Mouse (Mus musculus) forebrain, embryonic 14.5 days (tissue): ENCODE measurements around the gene Siah3. TPM values are rescaled to one million over a fixed set of nuclear protein-coding genes. Genes with fewer than 3 reads are reported as not detected.
"Not testable (repeated sequence)": the region's sequence is repeated elsewhere in the genome, so short reads cannot be mapped to it uniquely, and the experiment has no call there.

Experiments
- ATAC-seq: fragments of 200-750 bp; cut with Nextera tagmentation; 2 replicates; pipeline ENCODE4 v1.8.0; 2017; ENCODE audit warnings: mild to moderate bottlenecking, moderate library complexity
- DNase-seq: peaks from one replicate; pipeline ENCODE4 v3.0.0-alpha.2; 2015; ENCODE audit warnings: low spot score
- H3K27ac ChIP-seq: fragments of 300-500 bp; sonication (generic); 2 replicates; pipeline ENCODE4 v1.5.1; 2014; ENCODE audit warnings: low read depth, mild to moderate bottlenecking, control low read depth, low read length, moderate library complexity
- H3K27me3 ChIP-seq: fragments of 300-500 bp; sonication (generic); replicated peaks from 2 replicates; pipeline ENCODE4 v1.6.1; 2014; ENCODE audit warnings: low read length, control low read depth, mixed read lengths; ENCODE audit not compliant: control insufficient read depth, insufficient read depth
- H3K36me3 ChIP-seq: fragments of 300-500 bp; sonication (generic); 2 replicates; pipeline ENCODE4 v1.6.1; 2014; ENCODE audit warnings: low read length, control low read depth; ENCODE audit not compliant: control insufficient read depth, insufficient read depth
- H3K4me1 ChIP-seq: fragments of 300-500 bp; sonication (generic); 2 replicates; pipeline ENCODE4 v1.6.1; 2014; ENCODE audit warnings: antibody characterized with exemption, low read length, control low read depth; ENCODE audit not compliant: control insufficient read depth, insufficient read depth
- H3K4me2 ChIP-seq: fragments of 300-500 bp; sonication (generic); 2 replicates; pipeline ENCODE4 v1.6.1; 2014; ENCODE audit warnings: mild to moderate bottlenecking, control low read depth, low read length
- H3K4me3 ChIP-seq: fragments of 300-500 bp; sonication (generic); 2 replicates; pipeline ENCODE4 v1.5.1; 2014; ENCODE audit warnings: low read depth, low read length, control low read depth
- H3K9ac ChIP-seq: fragments of 300-500 bp; sonication (generic); 2 replicates; pipeline ENCODE4 v1.6.1; 2014; ENCODE audit warnings: mild to moderate bottlenecking, low read length, control low read depth, moderate library complexity
- H3K9me3 ChIP-seq: fragments of 300-500 bp; sonication (generic); replicated peaks from 2 replicates; pipeline ENCODE4 v1.6.1; 2016; ENCODE audit warnings: low read length, control low read depth, mixed read lengths; ENCODE audit not compliant: control insufficient read depth
- WGBS: fragments of 180-500 bp; shearing (Covaris S2); extraction: QIAGEN DNeasy Blood & Tissue Kit; methylation state at CpG from one replicate; pipeline ENCODE4 v1.1.7; 2014; 5-methylcytosine and 5-hydroxymethylcytosine counted together
- polyA plus RNA-seq: library from polyadenylated mRNA; unstranded; fragments of >200 nt; fragmentation: Nextera tagmentation; extraction: Ambion mirVana; gene quantifications from 2 replicates; pipeline ENCODE4 v1.2.1, GENCODE M21; 2014

Gene Siah3
- polyA plus RNA-seq, 1 experiment from 2014 or later: 7.0 TPM

DNA sequence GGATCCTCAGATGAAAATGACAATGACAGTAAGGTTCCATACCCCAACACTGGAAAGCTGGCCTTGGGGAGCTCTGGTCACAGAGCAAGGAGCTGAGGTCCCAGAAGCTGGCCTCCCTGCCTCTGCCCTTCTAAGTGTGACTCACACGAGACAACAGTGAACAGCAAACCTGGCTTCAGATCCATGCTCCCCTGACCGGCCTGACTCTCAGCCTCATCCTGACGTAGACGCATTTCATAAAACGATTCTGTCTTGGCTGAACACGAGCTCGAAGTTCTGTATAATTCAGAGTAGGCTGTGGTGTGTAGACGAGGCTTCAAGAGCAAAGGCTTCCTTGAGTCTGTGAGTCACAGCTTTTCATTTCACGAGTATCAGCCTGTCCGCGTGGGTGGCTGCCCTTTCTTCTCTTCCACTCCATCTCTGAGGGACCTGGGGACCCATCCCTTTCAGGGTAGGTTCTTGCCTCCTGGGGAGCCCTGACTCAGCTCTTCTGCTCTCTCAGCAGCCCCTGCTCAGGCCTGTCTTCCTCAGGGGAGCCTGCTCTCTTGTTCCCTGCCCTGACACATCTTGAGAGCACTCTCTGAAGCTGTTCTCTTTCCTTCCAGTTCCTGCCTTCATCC, 11.2 kb upstream of the Siah3 start:
- no peak overlapping the region for H3K4me3 ChIP-seq
- WGBS: 84% methylated on average over 11 of the region's 11 CpGs
- no peaks in the 10 kb centered on the region for H3K9me3 ChIP-seq
- no peaks in the 10 kb centered on the region for H3K27me3 ChIP-seq
- no peak overlapping the region for H3K9ac ChIP-seq
- peaks cover 15% of the 10 kb centered on the region for H3K4me1 ChIP-seq
- no peaks in the 10 kb centered on the region for H3K36me3 ChIP-seq
- ATAC-seq: 0 out of 2 replicates have a peak, but pooled peaks have one; percentile 32
- H3K4me2 ChIP-seq: peak overlapping the region; percentile 58
- DNase-seq: no peak
- no peak overlapping the region; the same call in 1 of the 2 replicates for H3K27ac ChIP-seq

DNA sequence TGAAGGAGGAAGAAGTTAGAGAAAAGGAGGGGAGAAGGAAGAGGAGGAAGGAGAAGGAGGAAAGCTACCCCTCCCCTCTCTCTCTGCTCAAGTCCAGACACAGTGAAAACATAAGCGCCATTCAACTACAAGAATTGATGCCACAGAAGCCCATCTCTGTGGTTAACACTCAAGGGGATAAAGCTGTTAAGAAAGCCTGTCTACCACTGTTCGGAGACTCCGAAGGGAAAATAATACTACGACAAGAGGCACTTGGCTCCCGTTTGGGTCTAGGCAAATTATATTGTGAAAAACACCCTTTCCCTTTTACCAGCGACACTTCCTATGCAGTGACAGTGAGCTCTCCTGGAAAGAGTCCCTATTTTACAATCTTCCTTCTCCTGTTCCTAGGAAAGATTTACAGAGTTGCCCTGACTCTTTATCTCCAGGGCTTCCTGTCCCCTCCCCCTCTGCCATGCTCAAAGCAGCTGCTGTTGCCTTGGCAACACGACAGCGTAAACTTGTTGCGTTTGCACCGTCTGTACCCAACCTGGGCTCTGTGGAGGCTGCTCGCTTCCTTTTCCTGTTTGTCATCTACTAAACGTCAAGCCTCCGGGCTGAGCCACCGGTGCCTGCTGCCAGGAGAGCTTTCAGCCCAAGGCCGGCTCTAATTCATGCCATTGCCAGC, 10.4 kb upstream of the Siah3 start:
- WGBS: 6% methylated on average over 15 of the region's 15 CpGs
- H3K27me3 ChIP-seq: no peaks in the 10 kb centered on the region
- H3K9ac ChIP-seq: peak overlapping the region; percentile 51
- H3K4me2 ChIP-seq: peak overlapping the region; percentile 58
- DNase-seq: peak; percentile 94
- peak overlapping the region; percentile 58; the same call in 1 of the 2 replicates for H3K27ac ChIP-seq
- no peaks in the 10 kb centered on the region for H3K36me3 ChIP-seq
- no peaks in the 10 kb centered on the region for H3K9me3 ChIP-seq
- peak overlapping the region; percentile 28 for H3K4me3 ChIP-seq
- H3K4me1 ChIP-seq: peaks cover 15% of the 10 kb centered on the region
- ATAC-seq: peak; percentile 97

DNA sequence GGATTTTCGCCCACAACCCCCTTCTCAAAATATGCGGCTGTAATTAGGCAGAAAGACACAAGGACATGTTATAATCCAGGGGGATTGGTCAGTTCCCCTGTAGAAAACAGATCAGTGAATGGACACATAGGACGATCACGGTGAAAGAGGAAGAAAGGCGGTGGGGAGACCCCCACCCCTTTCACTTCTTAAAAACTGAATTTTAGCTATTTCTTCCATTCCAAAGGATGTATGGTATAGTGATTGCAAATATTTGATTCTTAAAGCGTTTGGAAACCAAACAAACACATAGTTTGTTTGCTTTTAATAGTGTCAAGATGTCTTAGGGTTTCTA, 9.9 kb upstream of the Siah3 start:
- Histone ChIP-seq H3K4me1 (peaks cover 15% of the 10 kb centered on the region), H3K27ac (peak overlapping the region; percentile 58; the same call in 1 of the 2 replicates), H3K27me3 (no peaks in the 10 kb centered on the region), H3K4me2 (peak overlapping the region; percentile 58), H3K4me3 (peak overlapping the region; percentile 28), H3K9ac (peak overlapping the region; percentile 51), H3K36me3 (no peaks in the 10 kb centered on the region), H3K9me3 (no peaks in the 10 kb centered on the region)
- ATAC-seq (peak; percentile 22; the same call in 1 of the 2 replicates), DNase-seq (no peak)
- WGBS: 18% methylated on average over 6 of the region's 6 CpGs

DNA sequence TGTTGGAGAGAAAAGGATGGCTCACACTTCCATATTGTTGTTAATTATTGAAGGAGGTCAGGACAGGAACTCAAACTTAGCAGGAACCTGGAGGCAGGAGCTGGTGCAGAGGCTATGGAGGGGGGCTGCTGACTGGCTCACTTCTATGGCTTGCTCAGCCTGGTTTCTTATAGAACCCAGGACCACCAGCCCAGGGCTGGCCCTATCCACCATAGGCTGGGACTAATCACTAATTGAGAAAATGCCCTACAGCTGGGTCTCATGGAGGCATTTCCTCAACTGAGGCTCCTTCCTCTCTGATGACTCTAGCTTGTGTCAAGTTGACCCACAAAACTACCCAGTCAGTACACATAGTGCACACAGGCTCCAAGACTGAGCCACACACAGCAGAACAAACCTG, 9.5 kb upstream of the Siah3 start:
- peaks cover 15% of the 10 kb centered on the region for H3K4me1 ChIP-seq
- H3K9ac ChIP-seq, H3K4me3 ChIP-seq, H3K4me2 ChIP-seq, H3K9me3 ChIP-seq, H3K27me3 ChIP-seq, H3K36me3 ChIP-seq, DNase-seq, ATAC-seq, H3K27ac ChIP-seq: not testable (repeated sequence)

GRCm38 (mm10) chr14:75453906-75454305, 1.9 kb upstream of the Siah3 start:
- Histone ChIP-seq H3K4me3 (no peak overlapping the region), H3K4me1 (peaks cover 17% of the 10 kb centered on the region), H3K9me3 (no peaks in the 10 kb centered on the region), H3K9ac (no peak overlapping the region), H3K36me3 (no peaks in the 10 kb centered on the region), H3K27me3 (no peaks in the 10 kb centered on the region), H3K27ac (no peak overlapping the region), H3K4me2 (no peak overlapping the region)
- ATAC-seq: no peak
- WGBS: 93% methylated on average over 4 of the region's 4 CpGs
- DNase-seq: no peak

- WGBS: under 1% methylated on average over 4 of the region's 4 CpGs
- H3K27me3 ChIP-seq: no peaks in the 10 kb centered on the region
- ATAC-seq (peak; percentile 63), DNase-seq (peak; percentile 90)
- H3K9ac ChIP-seq: peak overlapping the region; percentile 78; the same call in 1 of the 2 replicates
- peaks cover 24% of the 10 kb centered on the region for H3K4me1 ChIP-seq
- no peaks in the 10 kb centered on the region for H3K9me3 ChIP-seq
- peak overlapping the region; percentile 93 for H3K27ac ChIP-seq
- peak overlapping the region; percentile 85 for H3K4me2 ChIP-seq
- peak overlapping the region; percentile 59 for H3K4me3 ChIP-seq
- no peaks in the 10 kb centered on the region for H3K36me3 ChIP-seq
These were observed 1.1 kb upstream of the Siah3 start for GRCm38 (mm10) chr14:75454716-75455115.

- DNase-seq (peak; percentile 67), ATAC-seq (0 out of 2 replicates have a peak, but pooled peaks have one; percentile 3)
- 14% methylated on average over 3 of the region's 3 CpGs for WGBS
- Histone ChIP-seq H3K4me2 (peak overlapping the region; percentile 85), H3K27me3 (no peaks in the 10 kb centered on the region), H3K9ac (peak overlapping the region; percentile 78), H3K36me3 (no peaks in the 10 kb centered on the region), H3K27ac (peak overlapping the region; percentile 93), H3K4me1 (peaks cover 26% of the 10 kb centered on the region), H3K4me3 (peak overlapping the region; percentile 59), H3K9me3 (no peaks in the 10 kb centered on the region)
These were observed 430 bp upstream of the Siah3 start for GRCm38 (mm10) chr14:75455361-75455742.

GRCm38 (mm10) chr14:75456489-75457220, 873 bp downstream of the Siah3 start:
- Histone ChIP-seq H3K4me1 (peaks cover 33% of the 10 kb centered on the region), H3K27ac (peak overlapping the region; percentile 93), H3K36me3 (no peaks in the 10 kb centered on the region), H3K9me3 (no peaks in the 10 kb centered on the region), H3K27me3 (no peaks in the 10 kb centered on the region), H3K4me3 (peak overlapping the region; percentile 59), H3K9ac (peak overlapping the region; percentile 78), H3K4me2 (peak overlapping the region; percentile 85)
- under 1% methylated on average over 13 of the region's 13 CpGs for WGBS
- ATAC-seq (peak; percentile 59), DNase-seq (peak; percentile 88)
